Mouse (Mus musculus) liver, adult 2 months (tissue): ENCODE data around the gene Rsph9. TPM values are rescaled to one million over a fixed set of nuclear protein-coding genes. Genes with fewer than 3 reads are reported as not detected.
A peak's percentile ranks its signal among the peaks of the same experiment; 100 is the strongest.

Experiments
- DNase-seq: peaks from one replicate; pipeline ENCODE4 v3.0.0-alpha.2; 2011; ENCODE audit warnings: low read depth, low spot score; ENCODE audit errors: extremely low read depth
- H3K27ac ChIP-seq: fragments of 200-500 bp; replicated peaks from 2 replicates; pipeline ENCODE4 v1.5.1; 2012; ENCODE audit warnings: low read depth, mild to moderate bottlenecking, control low read depth, inconsistent platforms, low read length; ENCODE audit not compliant: insufficient read depth
- H3K27me3 ChIP-seq: fragments of 200-500 bp; 2 replicates; pipeline ENCODE4 v1.6.1; 2012; ENCODE audit warnings: mild to moderate bottlenecking, moderate library complexity, low read length, inconsistent platforms; ENCODE audit not compliant: control insufficient read depth, insufficient read depth
- H3K36me3 ChIP-seq: fragments of 200-500 bp; 2 replicates; pipeline ENCODE4 v1.6.1; 2012; ENCODE audit warnings: low read length, inconsistent platforms; ENCODE audit not compliant: control insufficient read depth, insufficient read depth
- H3K4me1 ChIP-seq: fragments of 200-500 bp; 2 replicates; pipeline ENCODE4 v1.6.1; 2011; ENCODE audit warnings: low read length; ENCODE audit not compliant: control insufficient read depth, insufficient read depth
- H3K4me3 ChIP-seq: fragments of 200-500 bp; 2 replicates; pipeline ENCODE4 v1.5.1; 2011; ENCODE audit warnings: low read depth, mild to moderate bottlenecking, control low read depth, low read length, moderate library complexity; ENCODE audit not compliant: insufficient read depth
- H3K79me2 ChIP-seq: fragments of 200-500 bp; 2 replicates; pipeline ENCODE4 v1.6.1; 2012; ENCODE audit warnings: inconsistent platforms, mild to moderate bottlenecking, low read length, moderate library complexity; ENCODE audit not compliant: control insufficient read depth, insufficient read depth
- H3K9ac ChIP-seq: fragments of 200-500 bp; 2 replicates; pipeline ENCODE4 v1.6.1; 2012; ENCODE audit warnings: low read depth, mild to moderate bottlenecking, control low read depth, inconsistent platforms, low read length
- CTCF ChIP-seq: fragments of 200-500 bp; IDR thresholded peaks from 2 replicates; pipeline ENCODE4 v1.5.1; 2011; ENCODE audit warnings: low read depth, low read length, control low read depth
- POLR2A ChIP-seq: fragments of 200-500 bp; IDR thresholded peaks from 2 replicates; pipeline ENCODE4 v1.6.1; 2011; ENCODE audit warnings: low read length, control low read depth; ENCODE audit not compliant: insufficient read depth; ENCODE audit errors: extremely low read depth
- WGBS: fragments of 180-500 bp; shearing (Covaris S2); methylation state at CpG from one replicate; pipeline ENCODE4 v1.1.7; 2018; 5-methylcytosine and 5-hydroxymethylcytosine counted together
- polyA plus RNA-seq: library from polyadenylated mRNA; depleted of rRNA; stranded (reverse); fragments of >200 nt; gene quantifications from 2 replicates; pipeline ENCODE4 v1.2.3, GENCODE M21; 2012; rRNA removed
- total RNA-seq: library from RNA; depleted of rRNA; stranded (reverse); fragments of >200 nt; gene quantifications from 2 replicates; pipeline ENCODE4 v1.2.3, GENCODE M21; 2014; rRNA removed

The Rsph9 gene
- total RNA-seq: 0.83 and 1.3 TPM in 2 replicates
- polyA plus RNA-seq: 0.85 and 0.93 TPM in 2 replicates

- Histone ChIP-seq H3K4me3 (peak within 1 kb of the TSS; percentile 44), H3K27me3 (no peaks in the 10 kb centered on the region), H3K79me2 (no peaks in the 10 kb centered on the region), H3K27ac (no peak within 1 kb of the TSS), H3K36me3 (peaks cover 14% of the 10 kb centered on the region), H3K9ac (peak within 1 kb of the TSS; percentile 20; the same call in 1 of the 2 replicates), H3K4me1 (peaks cover 6% of the 10 kb centered on the region)
- DNase-seq: peak; percentile 44
- TF ChIP-seq CTCF (no peak), POLR2A (no peak)
- 13% methylated on average over 37 of the region's 37 CpGs for WGBS
Measured at GRCm38 (mm10) chr17:46143578-46144423, at the start of gene Rsph9. Rsph9 (minus strand) TSS chr17:46144216.

- H3K36me3 ChIP-seq: peaks cover 29% of the 10 kb centered on the region
- H3K9ac ChIP-seq: no peak overlapping the region
- H3K27ac ChIP-seq: no peak overlapping the region
- no peak overlapping the region for H3K4me3 ChIP-seq
- no peak for DNase-seq
- 69% methylated on average over 2 of the region's 2 CpGs for WGBS
- H3K4me1 ChIP-seq: no peaks in the 10 kb centered on the region
- H3K79me2 ChIP-seq: no peaks in the 10 kb centered on the region
- H3K27me3 ChIP-seq: no peaks in the 10 kb centered on the region
- no peak for TF ChIP-seq POLR2A
- TF ChIP-seq CTCF: no peak
Measured at GRCm38 (mm10) chr17:46188829-46189228, 44.8 kb upstream of the Rsph9 start.

GRCm38 (mm10) chr17:46182273-46182672, 38.3 kb upstream of the Rsph9 start:
- DNase-seq: no peak
- no peak overlapping the region for H3K9ac ChIP-seq
- TF ChIP-seq CTCF (no peak), POLR2A (no peak)
- no peaks in the 10 kb centered on the region for H3K27me3 ChIP-seq
- H3K79me2 ChIP-seq: no peaks in the 10 kb centered on the region
- H3K27ac ChIP-seq: no peak overlapping the region
- peaks cover 24% of the 10 kb centered on the region for H3K36me3 ChIP-seq
- H3K4me1 ChIP-seq: no peaks in the 10 kb centered on the region
- WGBS: 91% methylated on average over 4 of the region's 4 CpGs
- H3K4me3 ChIP-seq: no peak overlapping the region

- DNase-seq: peak; percentile 41
- TF ChIP-seq CTCF (peak; percentile 62; the same call in 1 of the 2 replicates), POLR2A (no peak)
- H3K36me3 ChIP-seq: peaks cover 31% of the 10 kb centered on the region
Measured at GRCm38 (mm10) chr17:46170538-46170937, 26.5 kb upstream of the Rsph9 start.

GRCm38 (mm10) chr17:46168768-46169167, 24.8 kb upstream of the Rsph9 start:
- no peak for TF ChIP-seq POLR2A
- TF ChIP-seq CTCF: no peak
- DNase-seq: no peak
- Histone ChIP-seq H3K27ac (no peak overlapping the region), H3K79me2 (no peaks in the 10 kb centered on the region; the same call in 1 of the 2 replicates), H3K9ac (no peak overlapping the region), H3K36me3 (peaks cover 35% of the 10 kb centered on the region), H3K4me1 (no peaks in the 10 kb centered on the region), H3K4me3 (no peak overlapping the region), H3K27me3 (no peaks in the 10 kb centered on the region)
- WGBS: 96% methylated on average over 5 of the region's 5 CpGs

More at GRCm38 (mm10) chr17:46170538-46170937, 26.5 kb upstream of the Rsph9 start:
- Histone ChIP-seq H3K79me2 (no peaks in the 10 kb centered on the region), H3K27me3 (no peaks in the 10 kb centered on the region), H3K4me3 (no peak overlapping the region), H3K9ac (no peak overlapping the region), H3K4me1 (no peaks in the 10 kb centered on the region), H3K27ac (no peak overlapping the region)
- WGBS: 88% methylated on average over 3 of the region's 3 CpGs

GRCm38 (mm10) chr17:46168318-46168717, 24.3 kb upstream of the Rsph9 start:
- peaks cover 35% of the 10 kb centered on the region for H3K36me3 ChIP-seq
- 0 out of 2 replicates have a peak, but pooled peaks cover 1% of the 10 kb centered on the region for H3K4me1 ChIP-seq
- DNase-seq: no peak
- H3K27me3 ChIP-seq: no peaks in the 10 kb centered on the region
- H3K4me3 ChIP-seq: no peak overlapping the region
- H3K79me2 ChIP-seq: no peaks in the 10 kb centered on the region; the same call in 1 of the 2 replicates
- no peak for TF ChIP-seq CTCF
- TF ChIP-seq POLR2A: no peak
- no peak overlapping the region for H3K9ac ChIP-seq
- no peak overlapping the region for H3K27ac ChIP-seq
- 64% methylated on average over 5 of the region's 5 CpGs for WGBS
